Mouse (Mus musculus) limb, embryonic 14.5 days (tissue): ENCODE measurements around the gene Aldh3b3. TPM values are rescaled to one million over a fixed set of nuclear protein-coding genes. Genes with fewer than 3 reads are reported as not detected.
A peak's percentile ranks its signal among the peaks of the same experiment; 100 is the strongest.

Experiments used
- ATAC-seq: fragments of 200-750 bp; cut with Nextera tagmentation; 2 replicates; pipeline ENCODE4 v1.8.0; 2017; ENCODE audit warnings: low read depth, moderate number of reproducible peaks, moderate TSS enrichment; ENCODE audit not compliant: low FRiP score
- DNase-seq: peaks from one replicate; pipeline ENCODE4 v3.0.0-alpha.2; 2015; ENCODE audit warnings: low spot score
- H3K27ac ChIP-seq: fragments of 300-500 bp; sonication (generic); replicated peaks from 2 replicates; pipeline ENCODE4 v1.5.1; 2014; ENCODE audit warnings: low read depth, mild to moderate bottlenecking, low read length, moderate library complexity, mixed read lengths
- H3K27me3 ChIP-seq: fragments of 300-500 bp; sonication (generic); 2 replicates; pipeline ENCODE4 v1.6.1; 2014; ENCODE audit warnings: low read length, mixed read lengths; ENCODE audit not compliant: control insufficient read depth, insufficient read depth
- H3K36me3 ChIP-seq: fragments of 300-500 bp; sonication (generic); 2 replicates; pipeline ENCODE4 v1.6.1; 2014; ENCODE audit warnings: mild to moderate bottlenecking, low read length, moderate library complexity, mixed read lengths; ENCODE audit not compliant: control insufficient read depth, insufficient read depth
- H3K4me1 ChIP-seq: fragments of 300-500 bp; sonication (generic); 2 replicates; pipeline ENCODE4 v1.6.1; 2014; ENCODE audit warnings: antibody characterized with exemption, low read length, mixed read lengths; ENCODE audit not compliant: control insufficient read depth, insufficient read depth
- H3K4me2 ChIP-seq: fragments of 300-500 bp; sonication (generic); replicated peaks from 2 replicates; pipeline ENCODE4 v1.6.1; 2014; ENCODE audit warnings: low read depth, mild to moderate bottlenecking, low read length, moderate library complexity; ENCODE audit not compliant: severe bottlenecking
- H3K4me3 ChIP-seq: fragments of 300-500 bp; sonication (generic); replicated peaks from 2 replicates; pipeline ENCODE4 v1.5.1; 2014; ENCODE audit warnings: low read length
- H3K9ac ChIP-seq: fragments of 300-500 bp; sonication (generic); 2 replicates; pipeline ENCODE4 v1.6.1; 2014; ENCODE audit warnings: mild to moderate bottlenecking, low read depth, low read length, moderate library complexity; ENCODE audit not compliant: severe bottlenecking
- H3K9me3 ChIP-seq: fragments of 300-500 bp; sonication (generic); 2 replicates; pipeline ENCODE4 v1.6.1; 2016; ENCODE audit warnings: low read length; ENCODE audit not compliant: control insufficient read depth
- POLR2A ChIP-seq: fragments of 200-500 bp; IDR thresholded peaks from 2 replicates; pipeline ENCODE4 v1.8.0; 2012; ENCODE audit warnings: inconsistent platforms, mild to moderate bottlenecking, moderate library complexity, borderline replicate concordance; ENCODE audit not compliant: insufficient read depth, insufficient read length; ENCODE audit errors: extremely low read depth
- WGBS: fragments of 180-500 bp; shearing (Covaris S2); extraction: QIAGEN DNeasy Blood & Tissue Kit; methylation state at CpG from one replicate; pipeline ENCODE4 v1.1.7; 2014; 5-methylcytosine and 5-hydroxymethylcytosine counted together
- polyA plus RNA-seq, 2 experiments: library from polyadenylated mRNA; depleted of rRNA in 1 of 2; stranded (reverse) in 1 of 2; unstranded in 1 of 2; fragments of >200 nt; fragmentation: Nextera tagmentation in 1 of 2; extraction: Ambion mirVana in 1 of 2; gene quantifications; 2 replicates each; pipeline versions ENCODE4 v1.2.1 to v1.2.3; 2012 to 2014

Gene Aldh3b3
- polyA plus RNA-seq, 2 experiments: 0.33 to 0.52 TPM

DNA sequence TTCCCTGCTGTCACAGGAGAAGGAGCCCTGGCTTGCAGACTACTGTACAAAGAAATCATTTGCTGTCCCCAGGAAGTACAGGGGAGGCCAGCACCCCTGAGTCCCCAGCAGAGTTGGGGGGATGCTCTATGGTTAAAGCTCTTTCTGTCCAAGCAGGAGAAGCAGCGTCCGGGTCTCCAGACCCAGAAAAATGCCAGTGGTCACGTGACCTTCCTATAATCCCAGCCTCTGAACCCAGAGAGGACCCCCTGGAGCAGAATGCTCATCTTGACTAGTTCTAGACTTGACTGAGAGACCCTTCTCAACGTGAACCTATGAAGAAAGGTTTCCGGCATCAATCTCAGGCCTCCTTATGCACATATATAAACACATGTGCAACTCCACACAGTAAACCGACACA lies 32.6 kb upstream of the Aldh3b3 start:
- Histone ChIP-seq H3K27ac (no peak overlapping the region), H3K4me3 (no peak overlapping the region), H3K4me1 (peaks cover 14% of the 10 kb centered on the region), H3K9me3 (no peaks in the 10 kb centered on the region), H3K4me2 (no peak overlapping the region), H3K36me3 (no peaks in the 10 kb centered on the region), H3K9ac (no peak overlapping the region), H3K27me3 (no peaks in the 10 kb centered on the region)
- DNase-seq: no peak
- WGBS: 71% methylated on average over 6 of the region's 6 CpGs
- no peak for ATAC-seq
- no peak for TF ChIP-seq POLR2A

- Histone ChIP-seq H3K9ac (no peak overlapping the region), H3K27ac (0 out of 2 replicates have a peak overlapping the region, but pooled peaks have one; percentile 28), H3K4me1 (peaks cover 14% of the 10 kb centered on the region), H3K4me2 (no peak overlapping the region), H3K4me3 (no peak overlapping the region), H3K27me3 (no peaks in the 10 kb centered on the region), H3K9me3 (no peaks in the 10 kb centered on the region), H3K36me3 (no peaks in the 10 kb centered on the region)
- ATAC-seq: no peak
- TF ChIP-seq POLR2A: no peak
- DNase-seq: no peak
- 52% methylated on average over 3 of the region's 3 CpGs for WGBS
These were observed 32.2 kb upstream of the Aldh3b3 start for GRCm38 (mm10) chr19:3926279-3926678.

DNA sequence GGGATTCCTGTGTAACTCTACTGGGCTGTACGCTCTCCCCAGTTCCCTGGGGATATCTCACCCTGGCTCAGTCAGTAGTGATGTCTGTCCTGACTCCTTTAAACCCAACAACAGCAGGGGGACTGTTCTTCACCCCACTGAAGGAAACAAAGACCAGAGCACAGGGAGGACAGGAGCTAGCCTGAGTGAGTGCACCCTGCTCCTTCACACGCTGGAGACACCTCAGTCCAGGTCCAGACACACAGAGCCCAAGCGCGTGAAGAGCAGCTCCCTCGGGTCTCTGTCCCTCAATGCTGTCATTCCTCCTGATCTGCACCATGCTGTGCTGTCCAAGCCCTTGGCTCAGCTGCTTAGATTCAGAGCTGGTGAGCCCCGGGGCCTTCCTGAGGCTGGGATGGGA lies 31.8 kb upstream of the Aldh3b3 start:
- Histone ChIP-seq H3K4me2 (no peak overlapping the region), H3K36me3 (no peaks in the 10 kb centered on the region), H3K27ac (0 out of 2 replicates have a peak overlapping the region, but pooled peaks have one; percentile 28), H3K9me3 (no peaks in the 10 kb centered on the region), H3K4me3 (no peak overlapping the region), H3K27me3 (no peaks in the 10 kb centered on the region), H3K9ac (no peak overlapping the region), H3K4me1 (peaks cover 14% of the 10 kb centered on the region)
- ATAC-seq: no peak
- 70% methylated on average over 6 of the region's 6 CpGs for WGBS
- TF ChIP-seq POLR2A: no peak
- no peak for DNase-seq

GRCm38 (mm10) chr19:3927989-3928388 lies 30.5 kb upstream of the Aldh3b3 start:
- Histone ChIP-seq H3K27ac (no peak overlapping the region), H3K4me3 (no peak overlapping the region), H3K9me3 (no peaks in the 10 kb centered on the region), H3K4me2 (no peak overlapping the region), H3K36me3 (no peaks in the 10 kb centered on the region), H3K27me3 (no peaks in the 10 kb centered on the region), H3K4me1 (peaks cover 14% of the 10 kb centered on the region), H3K9ac (no peak overlapping the region)
- DNase-seq (no peak), ATAC-seq (no peak)
- 92% methylated on average over 4 of the region's 4 CpGs for WGBS
- no peak for TF ChIP-seq POLR2A

- peaks cover 14% of the 10 kb centered on the region for H3K4me1 ChIP-seq
- H3K4me2 ChIP-seq: no peak overlapping the region
- DNase-seq (no peak), ATAC-seq (no peak)
- no peaks in the 10 kb centered on the region for H3K9me3 ChIP-seq
- peak overlapping the region; percentile 77 for H3K27ac ChIP-seq
- 65% methylated on average over 4 of the region's 4 CpGs for WGBS
- H3K36me3 ChIP-seq: no peaks in the 10 kb centered on the region
- TF ChIP-seq POLR2A: no peak
- H3K9ac ChIP-seq: 0 out of 2 replicates have a peak overlapping the region, but pooled peaks have one; percentile 34
- no peaks in the 10 kb centered on the region for H3K27me3 ChIP-seq
- H3K4me3 ChIP-seq: no peak overlapping the region
These were observed 29.7 kb upstream of the Aldh3b3 start for GRCm38 (mm10) chr19:3928779-3929178.
